Comparison of ENCODE assay signal across 8 mouse cellular contexts in the genomic region with DNA sequence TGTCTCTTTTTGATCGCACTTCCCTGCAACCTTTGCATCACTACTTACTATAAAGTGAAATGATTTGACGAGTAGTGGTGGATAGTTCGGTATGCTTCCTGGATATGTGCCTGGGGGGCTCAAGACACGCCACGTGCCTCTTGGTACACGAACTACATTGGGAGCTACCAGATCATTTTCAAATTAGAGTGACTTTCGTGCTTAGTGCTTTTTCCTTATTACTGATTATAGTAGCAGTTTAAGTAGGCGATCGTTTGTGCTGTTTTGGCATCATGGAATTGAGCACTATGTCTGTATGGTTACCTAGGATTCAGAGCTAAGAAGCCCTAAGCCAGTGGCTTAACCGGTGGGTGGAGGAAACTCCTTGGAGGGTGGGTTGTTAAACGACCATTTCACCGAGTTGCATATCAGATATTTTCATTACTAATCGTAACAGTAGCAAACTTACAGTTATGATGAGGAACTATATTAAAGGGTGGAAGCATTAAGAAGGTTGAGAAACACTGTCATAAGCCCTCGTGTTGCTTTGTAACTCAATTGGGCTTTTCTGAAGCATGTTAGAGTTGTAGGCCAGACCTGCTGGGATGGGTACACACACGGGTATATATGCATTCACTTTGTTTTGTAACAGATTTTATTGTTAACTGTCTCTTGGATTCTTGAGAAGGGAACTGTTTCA. TPM values are rescaled to one million over a fixed set of nuclear protein-coding genes. Genes with fewer than 3 reads are reported as not detected.
A peak's percentile ranks its signal among the peaks of the same experiment; 100 is the strongest.
DNase-seq lines count a peak whose midpoint lies in the region; ATAC-seq and TF ChIP-seq lines count a peak whose summit lies in the region.

No protein-coding gene starts in this region.

- no peak for TF ChIP-seq EP300 in ES-Bruce4 (IDR thresholded peaks at IDR 0.05; ENCODE audit: insufficient read depth, low read depth, low read length)

- no peak for DNase-seq in heart, postnatal 36 days
- DNase-seq in midbrain, embryonic 10.5 days (ENCODE audit: low spot score), result no peak
- DNase-seq in layer of hippocampus, adult 11-12 months (ENCODE audit: low spot score), result no peak
- DNase-seq in kidney, postnatal 4 days, result no peak

- intact Hi-C loops in heart, postnatal 36 days (cut with DNase I), result no loop called here

- no peaks in the 10 kb centered on the region for H3K27me3 ChIP-seq in heart, embryonic 12.5 days (replicated peaks)
- no peaks in the 10 kb centered on the region for H3K27me3 ChIP-seq in ES-Bruce4 (ENCODE audit: control insufficient read depth, insufficient read depth, low read length, poor library complexity, severe bottlenecking)
- H3K27me3 ChIP-seq in forebrain, embryonic 16.5 days (replicated peaks; ENCODE audit: control insufficient read depth, insufficient read depth, low read length), result no peaks in the 10 kb centered on the region
- H3K27me3 ChIP-seq in midbrain, embryonic 10.5 days (ENCODE audit: low read depth, poor library complexity, severe bottlenecking), result no peaks in the 10 kb centered on the region

- 4% methylated on average over 15 of the region's 15 CpGs for WGBS in heart, embryonic 12.5 days
- WGBS in forebrain, embryonic 16.5 days, result 6% methylated on average over 15 of the region's 15 CpGs
- WGBS in midbrain, embryonic 10.5 days, result 9% methylated on average over 15 of the region's 15 CpGs

- H3K36me3 ChIP-seq in heart, embryonic 12.5 days, result peaks cover 28% of the 10 kb centered on the region
- peaks cover 36% of the 10 kb centered on the region for H3K36me3 ChIP-seq in ES-Bruce4 (ENCODE audit: control insufficient read depth, insufficient read depth, low read length, poor library complexity, severe bottlenecking)
- peaks cover 12% of the 10 kb centered on the region; the same call in 1 of the 2 replicates for H3K36me3 ChIP-seq in forebrain, embryonic 16.5 days (ENCODE audit: control insufficient read depth, insufficient read depth)
- H3K36me3 ChIP-seq in midbrain, embryonic 10.5 days, result peaks cover 42% of the 10 kb centered on the region

- H3K4me2 ChIP-seq in heart, embryonic 12.5 days, result peak overlapping the region; percentile 70
- peak overlapping the region; percentile 89 for H3K4me2 ChIP-seq in forebrain, embryonic 16.5 days (ENCODE audit: low read length)

- TF ChIP-seq CTCF in ES-Bruce4 (IDR thresholded peaks at IDR 0.05; ENCODE audit: low read depth, low read length), result no peak

- H3K9ac ChIP-seq in heart, embryonic 12.5 days, result peak overlapping the region; percentile 90
- H3K9ac ChIP-seq in ES-Bruce4 (ENCODE audit: low read depth, poor library complexity, severe bottlenecking), result peak overlapping the region; percentile 91
- peak overlapping the region; percentile 77 for H3K9ac ChIP-seq in forebrain, embryonic 16.5 days (replicated peaks; ENCODE audit: low read depth, low read length)

- no peaks in the 10 kb centered on the region for H3K9me3 ChIP-seq in heart, embryonic 12.5 days (replicated peaks)
- H3K9me3 ChIP-seq in ES-Bruce4 (replicated peaks; ENCODE audit: control insufficient read depth, insufficient read depth, low read length, poor library complexity, severe bottlenecking), result no peaks in the 10 kb centered on the region
- no peaks in the 10 kb centered on the region for H3K9me3 ChIP-seq in forebrain, embryonic 16.5 days (ENCODE audit: control insufficient read depth, low read length)
- H3K9me3 ChIP-seq in midbrain, embryonic 10.5 days (replicated peaks), result no peaks in the 10 kb centered on the region

- H3K27ac ChIP-seq in heart, embryonic 12.5 days (ENCODE audit: poor library complexity, severe bottlenecking), result peak overlapping the region; percentile 91
- H3K27ac ChIP-seq in ES-Bruce4 (ENCODE audit: insufficient read depth, low read length), result peak overlapping the region; percentile 29
- H3K27ac ChIP-seq in forebrain, embryonic 16.5 days (ENCODE audit: low read length), result no peak overlapping the region
- H3K27ac ChIP-seq in midbrain, embryonic 10.5 days (replicated peaks), result peak overlapping the region; percentile 95

- ATAC-seq in heart, embryonic 12.5 days (ENCODE audit: insufficient number of reproducible peaks, low FRiP score), result no peak
- ATAC-seq in forebrain, embryonic 16.5 days, result no peak; the same call in 1 of the 2 replicates
- ATAC-seq in megakaryocyte-erythroid progenitor cell, adult 5-6 weeks (replicated peaks; ENCODE audit: low FRiP score, low TSS enrichment, poor library complexity, severe bottlenecking), result no peak

- no peak for TF ChIP-seq POLR2A in ES-Bruce4 (IDR thresholded peaks at IDR 0.05; ENCODE audit: insufficient read depth, low read length)

- peaks cover 10% of the 10 kb centered on the region for H3K4me1 ChIP-seq in heart, embryonic 12.5 days (replicated peaks)
- H3K4me1 ChIP-seq in ES-Bruce4 (ENCODE audit: control insufficient read depth, insufficient read depth, low read length), result no peaks in the 10 kb centered on the region
- H3K4me1 ChIP-seq in forebrain, embryonic 16.5 days (replicated peaks; ENCODE audit: control insufficient read depth, insufficient read depth, low read length), result peaks cover 14% of the 10 kb centered on the region
- peaks cover 22% of the 10 kb centered on the region for H3K4me1 ChIP-seq in midbrain, embryonic 10.5 days

- H3K4me3 ChIP-seq in heart, embryonic 12.5 days, result peak overlapping the region; percentile 80
- peak overlapping the region; percentile 98 for H3K4me3 ChIP-seq in ES-Bruce4 (ENCODE audit: low read depth, low read length)
- H3K4me3 ChIP-seq in forebrain, embryonic 16.5 days (replicated peaks; ENCODE audit: low read length), result peak overlapping the region; percentile 78
- H3K4me3 ChIP-seq in midbrain, embryonic 10.5 days, result peak overlapping the region; percentile 94

RNA-seq across cellular contexts. Expression of a gene that starts 0.8 kb away (rescaled TPM):
- 121 and 122 TPM in 2 replicates for polyA plus RNA-seq in heart, embryonic 12.5 days (2016; fragmentation: Nextera tagmentation; extraction: Ambion mirVana)
- total RNA-seq in heart, postnatal 36 days (2021), result 10 to 100 TPM; 37.6 to 39.4 TPM
- 288 and 297 TPM in 2 replicates for polyA plus RNA-seq in ES-Bruce4 (2011; ENCODE audit: insufficient read depth, insufficient read length, low read depth, missing spikeins)
- 161 and 169 TPM in 2 replicates for polyA plus RNA-seq in forebrain, embryonic 16.5 days (2015; fragmentation: Nextera tagmentation; extraction: Ambion mirVana)
- 197 and 224 TPM in 2 replicates for polyA plus RNA-seq in midbrain, embryonic 10.5 days (2016; fragmentation: Nextera tagmentation; extraction: Ambion mirVana)
- 230 and 245 TPM in 2 replicates for total RNA-seq in megakaryocyte-erythroid progenitor cell, adult 5-6 weeks (2014; fragmentation: Nextera tagmentation)
- total RNA-seq in megakaryocyte-erythroid progenitor cell, adult 5-6 weeks (2017), result 347 and 498 TPM in 2 replicates

RNA-seq across cellular contexts. Expression of a gene that starts 24.3 kb away (rescaled TPM):
- 5.3 and 6.3 TPM in 2 replicates for polyA plus RNA-seq in heart, embryonic 12.5 days (2016; fragmentation: Nextera tagmentation; extraction: Ambion mirVana)
- total RNA-seq in heart, postnatal 36 days (2021), result 10 to 100 TPM; 13.8 to 20.3 TPM
- 35.5 and 36.7 TPM in 2 replicates for polyA plus RNA-seq in ES-Bruce4 (2011; ENCODE audit: insufficient read depth, insufficient read length, low read depth, missing spikeins)
- polyA plus RNA-seq in forebrain, embryonic 16.5 days (2015; fragmentation: Nextera tagmentation; extraction: Ambion mirVana), result 4.0 and 5.7 TPM in 2 replicates
- polyA plus RNA-seq in midbrain, embryonic 10.5 days (2016; fragmentation: Nextera tagmentation; extraction: Ambion mirVana), result 4.3 and 4.4 TPM in 2 replicates
- 23.2 and 27.8 TPM in 2 replicates for total RNA-seq in megakaryocyte-erythroid progenitor cell, adult 5-6 weeks (2014; fragmentation: Nextera tagmentation)
- total RNA-seq in megakaryocyte-erythroid progenitor cell, adult 5-6 weeks (2017), result 12.8 and 15.8 TPM in 2 replicates

RNA-seq across cellular contexts. Expression of a gene that starts 36.9 kb away (rescaled TPM):
- 24.6 and 26.3 TPM in 2 replicates for polyA plus RNA-seq in heart, embryonic 12.5 days (2016; fragmentation: Nextera tagmentation; extraction: Ambion mirVana)
- 1 to 10 TPM; 2.2 to 2.6 TPM for total RNA-seq in heart, postnatal 36 days (2021)
- polyA plus RNA-seq in ES-Bruce4 (2011; ENCODE audit: insufficient read depth, insufficient read length, low read depth, missing spikeins), result 13.9 and 15.8 TPM in 2 replicates
- 9.9 and 11.3 TPM in 2 replicates for polyA plus RNA-seq in forebrain, embryonic 16.5 days (2015; fragmentation: Nextera tagmentation; extraction: Ambion mirVana)
- polyA plus RNA-seq in midbrain, embryonic 10.5 days (2016; fragmentation: Nextera tagmentation; extraction: Ambion mirVana), result 26.5 and 28.1 TPM in 2 replicates
- 16.3 and 16.6 TPM in 2 replicates for total RNA-seq in megakaryocyte-erythroid progenitor cell, adult 5-6 weeks (2014; fragmentation: Nextera tagmentation)
- 11.2 and 19.0 TPM in 2 replicates for total RNA-seq in megakaryocyte-erythroid progenitor cell, adult 5-6 weeks (2017)

RNA-seq across cellular contexts. Expression of a gene that starts 37.4 kb away (rescaled TPM):
- 138 and 143 TPM in 2 replicates for polyA plus RNA-seq in heart, embryonic 12.5 days (2016; fragmentation: Nextera tagmentation; extraction: Ambion mirVana)
- total RNA-seq in heart, postnatal 36 days (2021), result 100 to 1,000 TPM; 564 to 620 TPM
- polyA plus RNA-seq in ES-Bruce4 (2011; ENCODE audit: insufficient read depth, insufficient read length, low read depth, missing spikeins), result 28.7 and 30.2 TPM in 2 replicates
- 38.9 and 46.4 TPM in 2 replicates for polyA plus RNA-seq in forebrain, embryonic 16.5 days (2015; fragmentation: Nextera tagmentation; extraction: Ambion mirVana)
- 47.1 and 55.5 TPM in 2 replicates for polyA plus RNA-seq in midbrain, embryonic 10.5 days (2016; fragmentation: Nextera tagmentation; extraction: Ambion mirVana)
- 44.0 and 48.6 TPM in 2 replicates for total RNA-seq in megakaryocyte-erythroid progenitor cell, adult 5-6 weeks (2014; fragmentation: Nextera tagmentation)
- 90.8 and 92.1 TPM in 2 replicates for total RNA-seq in megakaryocyte-erythroid progenitor cell, adult 5-6 weeks (2017)
